Mouse (Mus musculus) myocyte (in vitro differentiated cells): Measurements from ENCODE around the gene Gsg1l. TPM values are rescaled to one million over a fixed set of nuclear protein-coding genes. Genes with fewer than 3 reads are reported as not detected.
A peak's percentile ranks its signal among the peaks of the same experiment; 100 is the strongest.

Experiments
- H3K27me3 ChIP-seq: one replicate; pipeline ENCODE4 v1.6.1; 2011; ENCODE audit not compliant: control insufficient read depth, insufficient read depth, insufficient read length
- H3K36me3 ChIP-seq: one replicate; pipeline ENCODE4 v1.6.1; 2011; ENCODE audit not compliant: control insufficient read depth, insufficient read depth
- H3K4me2 ChIP-seq: one replicate; pipeline ENCODE4 v1.6.1; 2011; ENCODE audit warnings: low read depth, control low read depth
- H3K4me3 ChIP-seq: one replicate; pipeline ENCODE4 v1.5.1; 2011; ENCODE audit warnings: mild to moderate bottlenecking, control low read depth, moderate library complexity
- H3K79me2 ChIP-seq: one replicate; pipeline ENCODE4 v1.6.1; 2011; ENCODE audit not compliant: control insufficient read depth, insufficient read depth
- H3ac ChIP-seq: one replicate; pipeline ENCODE4 v1.6.1; 2011; ENCODE audit not compliant: control insufficient read depth, insufficient read length
- CEBPB ChIP-seq: IDR thresholded peaks from 2 replicates; pipeline ENCODE4 v1.6.1; 2011; ENCODE audit warnings: mild to moderate bottlenecking, moderate library complexity; ENCODE audit not compliant: poor library complexity, insufficient read depth, severe bottlenecking
- E2F4 ChIP-seq: IDR thresholded peaks from one replicate; pipeline ENCODE4 v1.6.1; 2011; ENCODE audit warnings: mild to moderate bottlenecking, control low read depth, moderate library complexity; ENCODE audit not compliant: insufficient read depth
- MAX ChIP-seq: IDR thresholded peaks from one replicate; pipeline ENCODE4 v1.6.1; 2011; ENCODE audit warnings: low read depth, mild to moderate bottlenecking, control low read depth
- MYOD1 ChIP-seq, 3 experiments: IDR thresholded peaks; one replicate each; pipeline ENCODE4 v1.6.1; 2011; ENCODE audit warnings: control low read depth in 2 of 3, low read depth in 2 of 3, mild to moderate bottlenecking in 2 of 3, moderate library complexity in 1 of 3; ENCODE audit not compliant: insufficient read length in 2 of 3, control insufficient read depth in 1 of 3
- MYOG ChIP-seq, 3 experiments: IDR thresholded peaks; one replicate each; pipeline ENCODE4 v1.6.1; 2011; ENCODE audit warnings: control low read depth in 2 of 3, low read depth in 2 of 3, mild to moderate bottlenecking in 2 of 3; ENCODE audit not compliant: insufficient read length in 2 of 3, control insufficient read depth in 1 of 3, insufficient read depth in 1 of 3
- POLR2A ChIP-seq: IDR thresholded peaks from one replicate; pipeline ENCODE4 v1.6.1; 2011; ENCODE audit warnings: low read depth, mild to moderate bottlenecking, control low read depth, moderate library complexity; ENCODE audit not compliant: insufficient read length
- POLR2AphosphoS2 ChIP-seq: IDR thresholded peaks from one replicate; pipeline ENCODE4 v1.6.1; 2011; ENCODE audit warnings: low read depth, control low read depth; ENCODE audit not compliant: insufficient read length
- REST ChIP-seq: IDR thresholded peaks from one replicate; pipeline ENCODE4 v1.6.1; 2011; ENCODE audit warnings: mild to moderate bottlenecking, control low read depth, moderate library complexity; ENCODE audit not compliant: insufficient read depth, insufficient read length
- SRF ChIP-seq: IDR thresholded peaks from one replicate; pipeline ENCODE4 v1.6.1; 2011; ENCODE audit warnings: low read depth; ENCODE audit not compliant: control insufficient read depth, insufficient read length
- TCF12 ChIP-seq: IDR thresholded peaks from one replicate; pipeline ENCODE4 v1.6.1; 2011; ENCODE audit warnings: mild to moderate bottlenecking, control low read depth; ENCODE audit not compliant: poor library complexity, insufficient read depth, severe bottlenecking
- TCF3 ChIP-seq: IDR thresholded peaks from one replicate; pipeline ENCODE4 v1.6.1; 2011; ENCODE audit warnings: low read depth, control low read depth; ENCODE audit not compliant: insufficient read length
- USF1 ChIP-seq: IDR thresholded peaks from one replicate; pipeline ENCODE4 v1.6.1; 2011; ENCODE audit warnings: low read depth, mild to moderate bottlenecking, control low read depth, moderate library complexity
- polyA plus RNA-seq: library from polyadenylated mRNA; unstranded; fragments of >200 nt; fragmentation: generic; extraction: Trizol; gene quantifications from one replicate; pipeline ENCODE4 v1.2.1, GENCODE M21; 2012; ENCODE audit warnings: missing spikeins

The Gsg1l gene
- polyA plus RNA-seq, 1 experiment: not detected

- Histone ChIP-seq H3K27me3 (peaks cover 47% of the 10 kb centered on the region), H3K79me2 (no peaks in the 10 kb centered on the region), H3K4me3 (no peak overlapping the region), H3ac (no peak overlapping the region), H3K4me2 (no peak overlapping the region), H3K36me3 (no peaks in the 10 kb centered on the region)
- TF ChIP-seq POLR2A: no peak
- no peak for TF ChIP-seq REST
- TF ChIP-seq E2F4: no peak
- TF ChIP-seq SRF: no peak
- no peak for TF ChIP-seq TCF3
These were observed 188.6 kb downstream of the Gsg1l start for GRCm38 (mm10) chr7:125893621-125894020.

GRCm38 (mm10) chr7:125888373-125888772, 193.8 kb downstream of the Gsg1l start:
- H3K79me2 ChIP-seq: no peaks in the 10 kb centered on the region
- TF ChIP-seq TCF3: no peak
- no peak for TF ChIP-seq POLR2A
- no peak for TF ChIP-seq SRF
- peak in 1 of 3 experiments; percentile 57 for TF ChIP-seq MYOD1 (IDR thresholded peaks at IDR 0.05; ENCODE audit: control insufficient read depth in 1 of 3, insufficient read length in 2 of 3, low read depth in 2 of 3)
- no peak for TF ChIP-seq USF1
- TF ChIP-seq POLR2AphosphoS2: no peak
- TF ChIP-seq MAX: no peak
- TF ChIP-seq MYOG (IDR thresholded peaks at IDR 0.05; ENCODE audit: control insufficient read depth in 1 of 3, insufficient read depth in 1 of 3, insufficient read length in 2 of 3, low read depth in 2 of 3): peak; percentile 10 to 64 (median 18)
- TF ChIP-seq CEBPB: 0 out of 2 replicates have a peak, but pooled peaks have one; percentile 30

GRCm38 (mm10) chr7:125887761-125888160, 194.4 kb downstream of the Gsg1l start:
- Histone ChIP-seq H3K4me3 (no peak overlapping the region), H3K36me3 (no peaks in the 10 kb centered on the region), H3K4me2 (peak overlapping the region; percentile 30), H3K79me2 (no peaks in the 10 kb centered on the region), H3ac (no peak overlapping the region), H3K27me3 (peaks cover 68% of the 10 kb centered on the region)
- TF ChIP-seq POLR2A (no peak), TCF3 (no peak), USF1 (no peak), MAX (no peak), CEBPB (no peak), SRF (no peak), TCF12 (no peak), REST (no peak), E2F4 (no peak), POLR2AphosphoS2 (no peak), MYOG (IDR thresholded peaks at IDR 0.05; ENCODE audit: control insufficient read depth in 1 of 3, insufficient read depth in 1 of 3, insufficient read length in 2 of 3, low read depth in 2 of 3) (no peak), MYOD1 (IDR thresholded peaks at IDR 0.05; ENCODE audit: control insufficient read depth in 1 of 3, insufficient read length in 2 of 3, low read depth in 2 of 3) (no peak)

More at GRCm38 (mm10) chr7:125888373-125888772, 193.8 kb downstream of the Gsg1l start:
- H3K27me3 ChIP-seq: peaks cover 68% of the 10 kb centered on the region
- peak overlapping the region; percentile 30 for H3K4me2 ChIP-seq
- no peak overlapping the region for H3K4me3 ChIP-seq
- H3K36me3 ChIP-seq: no peaks in the 10 kb centered on the region
- H3ac ChIP-seq: no peak overlapping the region

DNA sequence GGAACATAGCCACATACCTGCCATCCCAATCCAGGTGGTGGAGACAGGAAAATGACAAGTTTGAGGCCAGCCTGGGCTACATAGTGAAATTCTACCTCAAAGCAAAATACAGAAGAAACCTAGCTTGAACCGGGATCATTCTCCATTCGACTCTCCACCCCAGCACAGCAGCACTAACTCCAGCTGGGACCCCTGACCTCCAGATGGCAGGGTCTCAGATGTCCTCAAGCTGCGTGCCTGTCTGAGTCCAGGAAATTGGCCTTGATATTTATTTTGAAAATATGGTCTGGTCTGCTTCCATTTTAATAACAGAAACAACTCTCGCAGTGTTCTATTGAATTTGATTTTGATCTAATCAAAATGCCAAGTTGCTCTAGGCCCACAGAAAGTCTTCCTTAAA, 195.1 kb downstream of the Gsg1l start:
- Histone ChIP-seq H3K4me3 (no peak overlapping the region), H3ac (no peak overlapping the region), H3K36me3 (no peaks in the 10 kb centered on the region)

GRCm38 (mm10) chr7:125886116-125886680, 196.0 kb downstream of the Gsg1l start:
- H3ac ChIP-seq: no peak overlapping the region
- H3K79me2 ChIP-seq: no peaks in the 10 kb centered on the region
- TF ChIP-seq TCF12 (no peak), POLR2A (no peak), E2F4 (no peak), MAX (no peak), TCF3 (no peak), MYOG (IDR thresholded peaks at IDR 0.05; ENCODE audit: control insufficient read depth in 1 of 3, insufficient read depth in 1 of 3, insufficient read length in 2 of 3, low read depth in 2 of 3) (no peak), SRF (no peak), POLR2AphosphoS2 (no peak), REST (no peak), MYOD1 (IDR thresholded peaks at IDR 0.05; ENCODE audit: control insufficient read depth in 1 of 3, insufficient read length in 2 of 3, low read depth in 2 of 3) (no peak), USF1 (no peak), CEBPB (no peak)
- H3K36me3 ChIP-seq: no peaks in the 10 kb centered on the region
- peaks cover 64% of the 10 kb centered on the region for H3K27me3 ChIP-seq
- no peak overlapping the region for H3K4me2 ChIP-seq
- no peak overlapping the region for H3K4me3 ChIP-seq

More for the DNA sequence above, 195.1 kb downstream of the Gsg1l start:
- Histone ChIP-seq H3K27me3 (peaks cover 64% of the 10 kb centered on the region), H3K4me2 (no peak overlapping the region), H3K79me2 (no peaks in the 10 kb centered on the region)
- TF ChIP-seq USF1 (no peak), TCF12 (no peak), POLR2A (no peak)
